Mouse (Mus musculus) inflammation-experienced regulatory T-cells, adult 6 months (primary cell): ENCODE measurements around the gene Tspan31. TPM values are rescaled to one million over a fixed set of nuclear protein-coding genes. Genes with fewer than 3 reads are reported as not detected.
"Not testable (repeated sequence)": the region's sequence is repeated elsewhere in the genome, so short reads cannot be mapped to it uniquely, and the experiment has no call there.

ENCODE experiments used
- ATAC-seq: one replicate; pipeline ENCODE4 v1.8.0; 2017
- polyA plus RNA-seq, 3 experiments: library from polyadenylated mRNA; unstranded; fragments of 100-300 nt; shearing (Covaris generic); gene quantifications; one replicate each; pipeline ENCODE4 v1.2.1; 2017

The Tspan31 gene
- polyA plus RNA-seq, 3 experiments from 2014 or later = 97.8 to 134 (median 127) TPM

- no peak for ATAC-seq
These were observed 5.9 kb downstream of the Tspan31 start for GRCm38 (mm10) chr10:127063913-127064870.

GRCm38 (mm10) chr10:127063239-127063872 is 6.7 kb downstream of the Tspan31 start, which contains the start of gene Cdk4:
TSS of gene Cdk4 (plus strand) at chr10:127063534.
- peak; percentile 77 for ATAC-seq

- ATAC-seq = no peak
These were observed 7.6 kb downstream of the Tspan31 start for GRCm38 (mm10) chr10:127062503-127062902.

GRCm38 (mm10) chr10:127062101-127062500 is 8.0 kb downstream of the Tspan31 start:
- not testable (repeated sequence) for ATAC-seq

GRCm38 (mm10) chr10:127061513-127061912 is 8.6 kb downstream of the Tspan31 start:
- ATAC-seq = no peak

- no peak for ATAC-seq
These were observed 9.0 kb downstream of the Tspan31 start for GRCm38 (mm10) chr10:127061085-127061484.

- ATAC-seq = peak; percentile 54
These were observed 9.8 kb downstream of the Tspan31 start, which contains the start of gene March9 for GRCm38 (mm10) chr10:127059968-127060916. TSS of gene March9 (minus strand) at chr10:127060184.

- no peak for ATAC-seq
These were observed 10.7 kb downstream of the Tspan31 start for GRCm38 (mm10) chr10:127059174-127059967.

GRCm38 (mm10) chr10:127058708-127059107 is 11.4 kb downstream of the Tspan31 start:
- ATAC-seq = no peak

- peak; percentile 54 for ATAC-seq
These were observed 11.9 kb downstream of the Tspan31 start for GRCm38 (mm10) chr10:127058161-127058560.

- no peak for ATAC-seq
These were observed 13.6 kb downstream of the Tspan31 start for GRCm38 (mm10) chr10:127056490-127056889.

GRCm38 (mm10) chr10:127055406-127055805 is 14.7 kb downstream of the Tspan31 start:
- no peak for ATAC-seq

GRCm38 (mm10) chr10:127054646-127055045 is 15.4 kb downstream of the Tspan31 start:
- no peak for ATAC-seq

- ATAC-seq = peak; percentile 18
These were observed 20.0 kb downstream of the Tspan31 start for GRCm38 (mm10) chr10:127050119-127050474.

GRCm38 (mm10) chr10:127049395-127050118 is 20.5 kb downstream of the Tspan31 start:
- ATAC-seq = peak; percentile 66

GRCm38 (mm10) chr10:127048608-127049394 is 21.3 kb downstream of the Tspan31 start:
- ATAC-seq = no peak

GRCm38 (mm10) chr10:127047954-127048353 is 22.1 kb downstream of the Tspan31 start, which contains the start of gene Cyp27b1:
TSS of gene Cyp27b1 (plus strand) at chr10:127048250.
- ATAC-seq = no peak

GRCm38 (mm10) chr10:127043187-127043586 is 26.9 kb downstream of the Tspan31 start:
- ATAC-seq = no peak

- no peak for ATAC-seq
These were observed 27.5 kb downstream of the Tspan31 start for GRCm38 (mm10) chr10:127042468-127043115.
